Mouse (Mus musculus) kidney, postnatal 0 days (tissue): ENCODE results near the gene Ubtfl1. TPM values are rescaled to one million over a fixed set of nuclear protein-coding genes. Genes with fewer than 3 reads are reported as not detected.
A peak's percentile ranks its signal among the peaks of the same experiment; 100 is the strongest.
"Not testable (repeated sequence)": the region's sequence is repeated elsewhere in the genome, so short reads cannot be mapped to it uniquely, and the experiment has no call there.

Experiments
- ATAC-seq: fragments of 200-750 bp; cut with Nextera tagmentation; replicated peaks from 2 replicates; pipeline ENCODE4 v1.8.0; 2017; ENCODE audit warnings: low read depth, moderate number of reproducible peaks, moderate TSS enrichment, moderate library complexity; ENCODE audit not compliant: low FRiP score
- DNase-seq: peaks from one replicate; pipeline ENCODE4 v3.0.0-alpha.2; 2016; ENCODE audit warnings: low spot score
- H3K27ac ChIP-seq: fragments of 300-500 bp; sonication (generic); 2 replicates; pipeline ENCODE4 v1.5.1; 2014; ENCODE audit warnings: mild to moderate bottlenecking
- H3K27me3 ChIP-seq: fragments of 300-500 bp; sonication (generic); 2 replicates; pipeline ENCODE4 v1.6.1; 2014; ENCODE audit warnings: low read length, mixed read lengths; ENCODE audit not compliant: insufficient read depth
- H3K36me3 ChIP-seq: fragments of 300-500 bp; sonication (generic); 2 replicates; pipeline ENCODE4 v1.6.1; 2014; ENCODE audit warnings: low read length, mixed read lengths; ENCODE audit not compliant: insufficient read depth
- H3K4me1 ChIP-seq: fragments of 300-500 bp; sonication (generic); replicated peaks from 2 replicates; pipeline ENCODE4 v1.6.1; 2014; ENCODE audit warnings: antibody characterized with exemption, low read length, mixed read lengths; ENCODE audit not compliant: insufficient read depth
- H3K4me2 ChIP-seq: fragments of 300-500 bp; sonication (generic); 2 replicates; pipeline ENCODE4 v1.6.1; 2014; ENCODE audit warnings: mild to moderate bottlenecking, low read length, moderate library complexity, mixed read lengths
- H3K4me3 ChIP-seq: fragments of 300-500 bp; sonication (generic); replicated peaks from 2 replicates; pipeline ENCODE4 v1.5.1; 2014; ENCODE audit warnings: low read depth, low read length
- H3K9ac ChIP-seq: fragments of 300-500 bp; sonication (generic); 2 replicates; pipeline ENCODE4 v1.6.1; 2014; ENCODE audit warnings: low read depth, low read length
- H3K9me3 ChIP-seq: fragments of 300-500 bp; sonication (generic); replicated peaks from 2 replicates; pipeline ENCODE4 v1.6.1; 2016; ENCODE audit warnings: low read length, inconsistent platforms, mixed read lengths
- CTCF ChIP-seq: IDR thresholded peaks from 2 replicates; pipeline ENCODE4 v1.5.1; 2016; ENCODE audit warnings: antibody characterized with exemption, low read depth, mild to moderate bottlenecking, moderate library complexity
- WGBS: fragments of 180-500 bp; shearing (Covaris S2); extraction: QIAGEN DNeasy Blood & Tissue Kit; methylation state at CpG from one replicate; pipeline ENCODE4 v1.1.7; 2014; 5-methylcytosine and 5-hydroxymethylcytosine counted together
- polyA plus RNA-seq: library from polyadenylated mRNA; unstranded; fragments of >200 nt; fragmentation: Nextera tagmentation; extraction: Ambion mirVana; gene quantifications from 2 replicates; pipeline ENCODE4 v1.2.1, GENCODE M21; 2015

Gene Ubtfl1
- not detected in 2 replicates for polyA plus RNA-seq

- H3K9me3 ChIP-seq, result no peaks in the 10 kb centered on the region
- H3K4me1 ChIP-seq, result no peaks in the 10 kb centered on the region
- no peak for ATAC-seq
- DNase-seq, result no peak
- no peak within 1 kb of the TSS for H3K4me3 ChIP-seq
- no peak within 1 kb of the TSS for H3K27ac ChIP-seq
- 78% methylated on average over 1 of the region's 1 CpGs for WGBS
- no peak within 1 kb of the TSS for H3K9ac ChIP-seq
- TF ChIP-seq CTCF, result no peak
- no peaks in the 10 kb centered on the region for H3K36me3 ChIP-seq
- no peaks in the 10 kb centered on the region for H3K27me3 ChIP-seq
- H3K4me2 ChIP-seq, result no peak within 1 kb of the TSS
Observed at GRCm38 (mm10) chr9:18404118-18404517, at the start of gene Ubtfl1. TSS of gene Ubtfl1 (plus strand) at chr9:18404418.

GRCm38 (mm10) chr9:18373026-18373425 lies 31.2 kb upstream of the Ubtfl1 start:
- H3K9me3 ChIP-seq, H3K9ac ChIP-seq, H3K4me1 ChIP-seq, H3K27me3 ChIP-seq, H3K4me2 ChIP-seq, H3K4me3 ChIP-seq, ATAC-seq, H3K36me3 ChIP-seq, DNase-seq, H3K27ac ChIP-seq: not testable (repeated sequence)
- 81% methylated on average over 1 of the region's 1 CpGs for WGBS

- DNase-seq, result peak; percentile 44
- H3K36me3 ChIP-seq, result no peaks in the 10 kb centered on the region
- no peaks in the 10 kb centered on the region for H3K9me3 ChIP-seq
- H3K4me2 ChIP-seq, result peak overlapping the region; percentile 31
- WGBS, result 23% methylated on average over 6 of the region's 6 CpGs
- H3K4me3 ChIP-seq, result 0 out of 2 replicates have a peak overlapping the region, but pooled peaks have one; percentile 3
- TF ChIP-seq CTCF, result no peak
- H3K9ac ChIP-seq, result peak overlapping the region; percentile 32; the same call in 1 of the 2 replicates
- no peaks in the 10 kb centered on the region for H3K4me1 ChIP-seq
- no peaks in the 10 kb centered on the region for H3K27me3 ChIP-seq
- no peak for ATAC-seq
- H3K27ac ChIP-seq, result peak overlapping the region; percentile 48; the same call in 1 of the 2 replicates
Observed at GRCm38 (mm10) chr9:18385782-18386181, 18.4 kb upstream of the Ubtfl1 start.

- Histone ChIP-seq H3K9me3 (no peaks in the 10 kb centered on the region), H3K4me3 (no peak overlapping the region), H3K4me2 (no peak overlapping the region), H3K9ac (no peak overlapping the region), H3K27ac (no peak overlapping the region), H3K27me3 (no peaks in the 10 kb centered on the region), H3K36me3 (no peaks in the 10 kb centered on the region), H3K4me1 (no peaks in the 10 kb centered on the region)
- TF ChIP-seq CTCF, result no peak
- 82% methylated on average over 1 of the region's 1 CpGs for WGBS
- no peak for ATAC-seq
- no peak for DNase-seq
Observed at GRCm38 (mm10) chr9:18399629-18400028, 4.6 kb upstream of the Ubtfl1 start.

GRCm38 (mm10) chr9:18402895-18403294 lies 1.3 kb upstream of the Ubtfl1 start, which contains the start of gene Naalad2:
TSS of gene Naalad2 (minus strand) at chr9:18402995.
- not testable (repeated sequence) for H3K27ac ChIP-seq, H3K4me2 ChIP-seq, ATAC-seq, DNase-seq, H3K4me1 ChIP-seq, H3K9ac ChIP-seq, H3K9me3 ChIP-seq, H3K27me3 ChIP-seq, H3K4me3 ChIP-seq, H3K36me3 ChIP-seq
- 86% methylated on average over 2 of the region's 2 CpGs for WGBS

- WGBS, result 86% methylated on average over 4 of the region's 4 CpGs
- not testable (repeated sequence) for H3K27ac ChIP-seq, H3K4me3 ChIP-seq, ATAC-seq, DNase-seq, H3K9me3 ChIP-seq, H3K9ac ChIP-seq, H3K4me1 ChIP-seq, H3K27me3 ChIP-seq, H3K36me3 ChIP-seq, H3K4me2 ChIP-seq
Observed at GRCm38 (mm10) chr9:18412371-18412770, 8.2 kb downstream of the Ubtfl1 start.

GRCm38 (mm10) chr9:18430354-18430753 lies 26.1 kb downstream of the Ubtfl1 start, which contains the start of gene Mbd3l2:
TSS of gene Mbd3l2 (plus strand) at chr9:18430654.
- no peak within 1 kb of the TSS for H3K27ac ChIP-seq
- H3K9ac ChIP-seq, result no peak within 1 kb of the TSS
- no peaks in the 10 kb centered on the region for H3K36me3 ChIP-seq
- ATAC-seq, result no peak
- DNase-seq, result no peak
- H3K4me3 ChIP-seq, result no peak within 1 kb of the TSS
- no peaks in the 10 kb centered on the region for H3K4me1 ChIP-seq
- no peak within 1 kb of the TSS for H3K4me2 ChIP-seq
- no peaks in the 10 kb centered on the region for H3K9me3 ChIP-seq
- no peak for TF ChIP-seq CTCF
- H3K27me3 ChIP-seq, result no peaks in the 10 kb centered on the region
